Mouse (Mus musculus) MEL (cell line): ENCODE results near the gene Sept9.

Source experiments
- CHD1 ChIP-seq: IDR thresholded peaks from 2 replicates; pipeline ENCODE4 v1.6.1; 2012; ENCODE audit warnings: low read depth, mild to moderate bottlenecking, inconsistent platforms, low read length, improper control_type of control experiment
- E2F4 ChIP-seq: IDR thresholded peaks from 2 replicates; pipeline ENCODE4 v1.6.1; 2011; ENCODE audit warnings: low read depth, low read length, improper control_type of control experiment, borderline replicate concordance
- NELFE ChIP-seq: IDR thresholded peaks from 2 replicates; pipeline ENCODE4 v1.6.1; 2011; ENCODE audit warnings: low read depth, low read length, improper control_type of control experiment

DNA sequence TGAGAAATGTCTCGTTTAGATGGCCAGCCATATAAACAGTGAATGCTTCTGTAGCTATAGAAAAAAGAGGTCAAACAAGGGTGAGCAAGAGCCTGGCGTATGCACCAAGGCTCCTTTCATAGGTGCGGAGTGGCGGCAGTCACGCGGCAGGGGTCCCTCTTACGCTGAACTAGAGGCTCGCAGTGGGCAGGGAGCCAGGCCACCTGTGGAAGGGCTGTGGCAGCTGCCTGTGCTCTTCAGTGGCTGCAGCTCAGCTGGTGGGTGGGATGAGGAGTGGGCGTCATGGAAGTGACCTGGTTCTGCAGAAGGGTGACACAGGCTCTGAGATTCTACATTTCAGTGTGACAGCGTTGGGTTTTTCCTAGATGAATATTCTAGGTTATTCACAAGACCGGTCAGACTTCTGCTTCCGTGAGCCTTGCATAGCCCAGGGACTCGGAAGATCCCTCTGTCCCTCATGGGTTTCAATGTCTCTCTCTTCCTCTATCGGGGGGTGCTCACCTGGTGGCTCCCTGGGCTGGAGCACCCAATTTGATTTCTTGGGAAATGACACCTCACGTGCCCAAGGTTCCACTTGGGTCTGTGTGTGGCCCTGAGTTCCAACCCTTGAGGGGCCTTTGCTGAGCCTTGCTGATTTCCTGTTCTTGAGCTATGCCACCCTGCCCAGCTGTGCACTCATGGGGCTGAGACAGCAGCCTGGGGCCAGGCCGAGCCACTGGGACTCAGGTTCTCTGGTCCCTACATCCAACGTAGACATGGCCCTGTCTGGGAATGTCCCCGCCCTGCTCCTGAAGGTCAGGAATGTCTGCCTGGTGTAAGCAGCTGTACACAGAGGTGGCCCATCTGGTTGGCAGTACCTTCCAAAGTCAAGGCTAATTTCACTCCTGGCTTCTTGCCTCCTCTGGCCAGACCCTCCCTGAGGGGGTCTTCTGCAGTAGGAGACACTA is 55.0 kb downstream of the Sept9 start:
- TF ChIP-seq NELFE: no peak
- TF ChIP-seq CHD1: no peak
- TF ChIP-seq E2F4: no peak
